Mouse (Mus musculus) CD4-positive, CD25-positive, alpha-beta regulatory T cell, adult 4 months (primary cell): ENCODE data around the gene Npw. TPM values are rescaled to one million over a fixed set of nuclear protein-coding genes. Genes with fewer than 3 reads are reported as not detected.

ENCODE experiments used
- ATAC-seq: one replicate; pipeline ENCODE4 v1.8.0; 2017
- polyA plus RNA-seq, 2 experiments: library from polyadenylated mRNA; unstranded; fragments of 100-300 nt; shearing (Covaris generic); gene quantifications; one replicate each; pipeline ENCODE4 v1.2.1; 2017

The Npw gene
- polyA plus RNA-seq, 2 experiments from 2014 or later, result not detected

GRCm38 (mm10) chr17:24640119-24640518 lies 18.1 kb downstream of the Npw start:
- no peak for ATAC-seq

GRCm38 (mm10) chr17:24639571-24639988 lies 18.7 kb downstream of the Npw start:
- ATAC-seq, result no peak

GRCm38 (mm10) chr17:24638840-24639239 lies 19.4 kb downstream of the Npw start:
- ATAC-seq, result no peak

GRCm38 (mm10) chr17:24638214-24638613 lies 20.0 kb downstream of the Npw start:
- no peak for ATAC-seq

GRCm38 (mm10) chr17:24636781-24637481 lies 21.3 kb downstream of the Npw start:
- ATAC-seq, result no peak

GRCm38 (mm10) chr17:24635694-24636093 lies 22.6 kb downstream of the Npw start:
- no peak for ATAC-seq

- no peak for ATAC-seq
Measured at GRCm38 (mm10) chr17:24635024-24635423, 23.2 kb downstream of the Npw start.

GRCm38 (mm10) chr17:24633831-24634230 lies 24.4 kb downstream of the Npw start:
- no peak for ATAC-seq

GRCm38 (mm10) chr17:24632813-24633449 lies 25.3 kb downstream of the Npw start:
- no peak for ATAC-seq

- ATAC-seq, result peak; percentile 97
Measured at GRCm38 (mm10) chr17:24632167-24632812, 26.0 kb downstream of the Npw start, which contains the start of the genes Tsc2 and Nthl1. Gene Tsc2 (minus strand): TSS chr17:24632630. Gene Nthl1 (plus strand): TSS chr17:24632680.

- no peak for ATAC-seq
Measured at GRCm38 (mm10) chr17:24630072-24630471, 28.2 kb downstream of the Npw start.

- ATAC-seq, result peak; percentile 28
Measured at GRCm38 (mm10) chr17:24628646-24629045, 29.6 kb downstream of the Npw start.

GRCm38 (mm10) chr17:24625472-24625871 lies 32.8 kb downstream of the Npw start:
- ATAC-seq, result no peak

- ATAC-seq, result no peak
Measured at GRCm38 (mm10) chr17:24617561-24618194, 40.6 kb downstream of the Npw start.

GRCm38 (mm10) chr17:24610711-24611110 lies 47.5 kb downstream of the Npw start:
- ATAC-seq, result no peak

GRCm38 (mm10) chr17:24608874-24609273 lies 49.4 kb downstream of the Npw start:
- no peak for ATAC-seq

- no peak for ATAC-seq
Measured at GRCm38 (mm10) chr17:24608370-24608769, 49.9 kb downstream of the Npw start.

Other genes starting within 250 kb of the Npw start
- 100 to 1,000 TPM; 127 to 181 TPM for gene Rnps1, start 243.9 kb downstream of the Npw start, polyA plus RNA-seq
- gene Eci1, start 231.8 kb downstream of the Npw start, polyA plus RNA-seq, result 10 to 100 TPM; 50.3 to 57.7 TPM
- 1 to 10 TPM; 7.4 to 8.3 TPM for gene Dnase1l2, start 215.4 kb downstream of the Npw start, polyA plus RNA-seq
- gene E4f1, start 188.1 kb downstream of the Npw start, polyA plus RNA-seq, result 10 to 100 TPM; 34.3 to 62.8 TPM
- 1 to 10 TPM; 4.1 to 5.3 TPM for gene Pgp, start 188.1 kb downstream of the Npw start, polyA plus RNA-seq
- not detected for gene Bricd5, start 184.6 kb downstream of the Npw start, polyA plus RNA-seq
- 10 to 100 TPM; 14.3 to 25.8 TPM for gene Mlst8, start 179.4 kb downstream of the Npw start, polyA plus RNA-seq
- under 1 TPM; 0.16 TPM for gene Caskin1, start 169.9 kb downstream of the Npw start, polyA plus RNA-seq
- gene Traf7, start 130.5 kb downstream of the Npw start, polyA plus RNA-seq, result 10 to 100 TPM; 52.8 to 72.1 TPM
- gene Rab26, start 124.2 kb downstream of the Npw start, polyA plus RNA-seq, result 1 to 10 TPM; 4.0 to 5.0 TPM
- gene Pkd1, start 108.6 kb downstream of the Npw start, polyA plus RNA-seq, result 10 to 100 TPM; 16.8 to 34.7 TPM
- gene Tsc2, start 25.8 kb downstream of the Npw start, polyA plus RNA-seq, result 10 to 100 TPM; 20.5 to 28.2 TPM
- gene Nthl1, start 25.8 kb downstream of the Npw start, polyA plus RNA-seq, result 1 to 10 TPM; 3.1 to 6.0 TPM
- gene Slc9a3r2, start 8.1 kb downstream of the Npw start, polyA plus RNA-seq, result not detected
- 1 to 10 TPM; 3.7 to 5.4 TPM for gene Zfp598, start 11.2 kb upstream of the Npw start, polyA plus RNA-seq
- gene Syngr3, start 31.5 kb upstream of the Npw start, polyA plus RNA-seq, result 1 to 10 TPM; 1.1 TPM
- 10 to 100 TPM; 13.5 to 21.7 TPM for gene Gfer, start 37.7 kb upstream of the Npw start, polyA plus RNA-seq
- gene Noxo1, start 37.8 kb upstream of the Npw start, polyA plus RNA-seq, result 1 to 10 TPM; 1.2 to 1.4 TPM
- gene Tbl3, start 49.2 kb upstream of the Npw start, polyA plus RNA-seq, result 10 to 100 TPM; 38.1 to 71.3 TPM
- gene Rnf151, start 59.6 kb upstream of the Npw start, polyA plus RNA-seq, result not detected
- 100 to 1,000 TPM; 608 to 780 TPM for gene Rps2, start 59.7 kb upstream of the Npw start, polyA plus RNA-seq
- gene Ndufb10, start 66.0 kb upstream of the Npw start, polyA plus RNA-seq, result 100 to 1,000 TPM; 227 to 245 TPM
- gene Rpl3l, start 69.4 kb upstream of the Npw start, polyA plus RNA-seq, result not detected
- 10 to 100 TPM; 29.3 to 30.1 TPM for gene Msrb1, start 78.2 kb upstream of the Npw start, polyA plus RNA-seq
- gene Hs3st6, start 94.5 kb upstream of the Npw start, polyA plus RNA-seq, result not detected
- gene Meiob, start 145.8 kb upstream of the Npw start, polyA plus RNA-seq, result under 1 TPM in 1 of 2 experiments, not detected in 1; 0.24 TPM
- 10 to 100 TPM; 27.0 to 31.8 TPM for gene Hagh, start 181.7 kb upstream of the Npw start, polyA plus RNA-seq
- 1 to 10 TPM; 2.7 to 2.8 TPM for gene Fahd1, start 191.9 kb upstream of the Npw start, polyA plus RNA-seq
- not detected for gene Igfals, start 207.5 kb upstream of the Npw start, polyA plus RNA-seq
- 100 to 1,000 TPM in 1 of 2 experiments, 10 to 100 TPM in 1; 76.6 to 104 TPM for gene Nubp2, start 227.9 kb upstream of the Npw start, polyA plus RNA-seq
- 10 to 100 TPM; 53.0 to 59.5 TPM for gene Spsb3, start 228.2 kb upstream of the Npw start, polyA plus RNA-seq
- 10 to 100 TPM; 19.9 to 41.4 TPM for gene Eme2, start 236.6 kb upstream of the Npw start, polyA plus RNA-seq
- 10 to 100 TPM; 74.5 to 78.5 TPM for gene Mrps34, start 236.7 kb upstream of the Npw start, polyA plus RNA-seq
- gene Nme3, start 238.0 kb upstream of the Npw start, polyA plus RNA-seq, result 10 to 100 TPM; 40.7 to 52.5 TPM